Mouse (Mus musculus) R1 (cell line): ENCODE results near the gene 4930596D02Rik.

Experiments
- DNase-seq: peaks from one replicate; pipeline ENCODE4 v3.0.0-alpha.2; 2018; ENCODE audit warnings: low read depth, low spot score

The 4930596D02Rik gene

GRCm38 (mm10) chr14:35811878-35812277 is at the start of gene 4930596D02Rik:
4930596D02Rik (minus strand) TSS chr14:35811978.
- no peak for DNase-seq

GRCm38 (mm10) chr14:35853254-35853653 is 41.5 kb upstream of the 4930596D02Rik start:
- DNase-seq = no peak

- no peak for DNase-seq
Measured at GRCm38 (mm10) chr14:35845271-35845670, 33.5 kb upstream of the 4930596D02Rik start.

- no peak for DNase-seq
Measured at GRCm38 (mm10) chr14:35842111-35842721, 30.4 kb upstream of the 4930596D02Rik start.

- DNase-seq = no peak
Measured at GRCm38 (mm10) chr14:35792656-35793213, 19.0 kb downstream of the 4930596D02Rik start.

GRCm38 (mm10) chr14:35780033-35780432 is 31.7 kb downstream of the 4930596D02Rik start:
- DNase-seq = no peak

- no peak for DNase-seq
Measured at GRCm38 (mm10) chr14:35773306-35773705, 38.5 kb downstream of the 4930596D02Rik start.
